Mouse (Mus musculus): Measurements from ENCODE around the gene B830017H08Rik. TPM values are rescaled to one million over a fixed set of nuclear protein-coding genes. Genes with fewer than 3 reads are reported as not detected.

The B830017H08Rik gene
- polyA plus RNA-seq, 1 experiment from 2014 or later, result not detected

DNA sequence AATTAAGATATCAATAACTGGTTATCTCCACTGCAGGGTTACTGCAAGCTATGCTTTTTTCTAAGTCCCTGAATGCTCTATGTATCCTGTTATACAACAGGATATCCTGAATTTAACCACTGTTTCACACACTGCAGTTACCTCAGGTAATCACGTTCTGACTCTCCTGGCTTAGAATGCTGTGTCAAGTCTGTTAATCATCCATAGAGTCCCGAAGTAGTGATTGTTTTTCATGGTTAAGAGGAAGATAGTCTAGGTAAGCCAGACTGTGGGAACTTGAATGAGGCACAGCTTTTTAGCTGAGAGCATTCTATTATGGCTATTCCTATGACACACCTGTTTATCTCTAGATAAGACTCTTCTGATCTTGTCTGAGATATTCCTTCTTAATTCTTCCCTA lies 32.4 kb downstream of the B830017H08Rik start:
- no peak overlapping the region for H3K27ac ChIP-seq (replicated peaks; ENCODE audit: low read depth, low read length)
- no peak overlapping the region for H3K4me2 ChIP-seq (ENCODE audit: low read depth, low read length)
- H3K36me3 ChIP-seq (replicated peaks; ENCODE audit: control insufficient read depth, insufficient read depth, low read depth, low read length), result no peaks in the 10 kb centered on the region; the same call in 1 of the 2 replicates
- WGBS, result 92% methylated on average over 2 of the region's 2 CpGs
- no peak overlapping the region for H3K4me3 ChIP-seq (ENCODE audit: low read depth, low read length)
- H3K27me3 ChIP-seq (ENCODE audit: control insufficient read depth, insufficient read depth, low read length), result no peaks in the 10 kb centered on the region
- DNase-seq (ENCODE audit: low spot score) (no peak), ATAC-seq (replicated peaks; ENCODE audit: insufficient number of reproducible peaks, low FRiP score, low TSS enrichment, low read depth) (no peak)
- H3K4me1 ChIP-seq (ENCODE audit: control insufficient read depth, insufficient read depth, low read length), result no peaks in the 10 kb centered on the region
- no peaks in the 10 kb centered on the region for H3K9me3 ChIP-seq (replicated peaks; ENCODE audit: control insufficient read depth, low read length)
- no peak overlapping the region for H3K9ac ChIP-seq (replicated peaks; ENCODE audit: low read length)

DNA sequence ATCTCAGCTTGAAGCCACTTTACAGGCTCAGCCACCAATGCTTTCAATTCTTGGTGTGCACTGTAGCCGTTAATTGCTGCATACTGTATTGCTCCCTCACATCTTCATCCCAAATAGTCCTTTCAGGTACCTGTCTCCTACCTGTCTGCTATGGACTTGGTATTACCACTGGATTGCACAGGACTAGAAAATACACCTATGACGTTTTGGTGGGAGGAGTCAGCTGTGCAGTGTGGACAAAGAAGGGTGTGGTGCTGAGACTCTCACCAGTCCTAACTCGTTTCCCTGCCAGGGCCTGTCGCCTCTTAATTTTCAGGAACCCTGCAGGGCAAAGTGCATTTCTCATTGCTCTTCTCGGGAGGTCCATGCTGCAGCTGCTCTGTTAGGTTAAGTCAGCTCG lies 32.8 kb downstream of the B830017H08Rik start:
- peak; percentile 9 for DNase-seq (ENCODE audit: low spot score)
- Histone ChIP-seq H3K9me3 (replicated peaks; ENCODE audit: control insufficient read depth, low read length) (no peaks in the 10 kb centered on the region), H3K27ac (replicated peaks; ENCODE audit: low read depth, low read length) (no peak overlapping the region), H3K4me3 (ENCODE audit: low read depth, low read length) (no peak overlapping the region), H3K4me2 (ENCODE audit: low read depth, low read length) (no peak overlapping the region), H3K27me3 (ENCODE audit: control insufficient read depth, insufficient read depth, low read length) (no peaks in the 10 kb centered on the region), H3K9ac (replicated peaks; ENCODE audit: low read length) (no peak overlapping the region), H3K36me3 (replicated peaks; ENCODE audit: control insufficient read depth, insufficient read depth, low read depth, low read length) (no peaks in the 10 kb centered on the region; the same call in 1 of the 2 replicates), H3K4me1 (ENCODE audit: control insufficient read depth, insufficient read depth, low read length) (no peaks in the 10 kb centered on the region)
- WGBS, result 79% methylated on average over 6 of the region's 6 CpGs
- ATAC-seq (replicated peaks; ENCODE audit: insufficient number of reproducible peaks, low FRiP score, low TSS enrichment, low read depth), result no peak

DNA sequence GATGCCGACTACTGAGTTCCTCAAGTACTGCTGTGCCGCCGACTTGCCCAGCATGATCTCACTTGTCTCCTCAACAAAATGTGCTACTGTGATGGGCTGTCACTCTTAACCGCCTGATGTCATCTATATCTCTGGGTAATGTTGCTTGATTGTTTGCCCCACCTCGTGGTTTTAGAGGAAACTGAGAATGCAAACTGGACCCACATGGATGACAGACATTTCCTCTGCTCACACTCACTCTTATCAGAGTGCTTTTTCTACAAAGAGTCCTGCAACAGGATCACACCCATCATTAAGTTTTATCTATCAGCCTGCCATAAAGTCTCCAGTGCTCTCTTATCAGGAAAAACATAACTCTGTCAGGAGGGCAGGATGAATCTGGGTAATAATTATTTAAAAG lies 38.3 kb downstream of the B830017H08Rik start:
- WGBS, result 85% methylated on average over 5 of the region's 5 CpGs
- Histone ChIP-seq H3K4me1 (ENCODE audit: control insufficient read depth, insufficient read depth, low read length) (no peaks in the 10 kb centered on the region), H3K4me2 (ENCODE audit: low read depth, low read length) (no peak overlapping the region), H3K27me3 (ENCODE audit: control insufficient read depth, insufficient read depth, low read length) (no peaks in the 10 kb centered on the region), H3K27ac (replicated peaks; ENCODE audit: low read depth, low read length) (no peak overlapping the region), H3K36me3 (replicated peaks; ENCODE audit: control insufficient read depth, insufficient read depth, low read depth, low read length) (peaks cover 4% of the 10 kb centered on the region), H3K4me3 (ENCODE audit: low read depth, low read length) (no peak overlapping the region), H3K9ac (replicated peaks; ENCODE audit: low read length) (no peak overlapping the region), H3K9me3 (replicated peaks; ENCODE audit: control insufficient read depth, low read length) (no peaks in the 10 kb centered on the region)
- DNase-seq (ENCODE audit: low spot score) (no peak), ATAC-seq (replicated peaks; ENCODE audit: insufficient number of reproducible peaks, low FRiP score, low TSS enrichment, low read depth) (no peak)

DNA sequence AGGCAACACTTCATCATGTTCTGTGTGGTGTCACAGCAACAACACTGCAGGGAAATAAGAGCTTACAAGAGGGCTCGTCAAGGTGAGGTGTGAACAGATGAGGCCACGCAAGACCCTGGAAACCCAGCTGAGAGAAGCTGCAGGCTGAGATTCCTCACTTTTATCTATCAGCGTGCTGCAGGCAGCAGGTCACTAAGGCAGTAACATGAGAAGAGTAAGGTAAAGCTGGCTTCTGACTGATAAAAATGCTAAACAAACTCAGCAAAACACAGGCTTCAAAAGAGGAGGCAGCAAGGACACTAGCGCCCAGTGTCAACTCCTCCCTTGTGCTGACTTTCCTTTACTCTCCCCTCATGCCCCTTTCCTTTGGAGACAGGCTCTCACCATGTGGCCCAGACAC lies 40.1 kb downstream of the B830017H08Rik start:
- WGBS, result 59% methylated on average over 4 of the region's 4 CpGs
- Histone ChIP-seq H3K27me3 (ENCODE audit: control insufficient read depth, insufficient read depth, low read length) (no peaks in the 10 kb centered on the region), H3K27ac (replicated peaks; ENCODE audit: low read depth, low read length) (no peak overlapping the region), H3K9ac (replicated peaks; ENCODE audit: low read length) (no peak overlapping the region), H3K9me3 (replicated peaks; ENCODE audit: control insufficient read depth, low read length) (no peaks in the 10 kb centered on the region), H3K4me1 (ENCODE audit: control insufficient read depth, insufficient read depth, low read length) (no peaks in the 10 kb centered on the region), H3K36me3 (replicated peaks; ENCODE audit: control insufficient read depth, insufficient read depth, low read depth, low read length) (peaks cover 4% of the 10 kb centered on the region), H3K4me2 (ENCODE audit: low read depth, low read length) (no peak overlapping the region), H3K4me3 (ENCODE audit: low read depth, low read length) (no peak overlapping the region)
- DNase-seq (ENCODE audit: low spot score) (no peak), ATAC-seq (replicated peaks; ENCODE audit: insufficient number of reproducible peaks, low FRiP score, low TSS enrichment, low read depth) (no peak)

DNA sequence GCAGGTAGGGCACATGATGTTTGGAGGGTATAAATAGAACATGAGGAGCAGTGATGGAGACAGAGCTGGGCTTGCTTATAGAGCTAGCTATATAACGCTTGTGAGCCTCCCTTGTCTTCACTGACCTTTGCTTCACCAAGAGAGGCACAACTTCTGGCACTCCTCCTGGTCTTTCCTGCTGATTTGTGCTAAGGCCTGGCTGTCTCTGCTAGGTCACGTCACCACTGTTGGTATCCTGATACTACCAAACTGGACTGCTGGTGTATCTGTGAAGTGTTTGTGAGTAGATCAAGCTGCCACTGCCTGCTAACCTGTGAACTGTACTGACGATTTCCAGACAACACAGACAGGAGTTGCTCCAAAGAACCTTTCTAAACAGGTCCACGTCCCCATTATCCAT lies 42.3 kb downstream of the B830017H08Rik start:
- WGBS, result 85% methylated on average over 4 of the region's 4 CpGs

DNA sequence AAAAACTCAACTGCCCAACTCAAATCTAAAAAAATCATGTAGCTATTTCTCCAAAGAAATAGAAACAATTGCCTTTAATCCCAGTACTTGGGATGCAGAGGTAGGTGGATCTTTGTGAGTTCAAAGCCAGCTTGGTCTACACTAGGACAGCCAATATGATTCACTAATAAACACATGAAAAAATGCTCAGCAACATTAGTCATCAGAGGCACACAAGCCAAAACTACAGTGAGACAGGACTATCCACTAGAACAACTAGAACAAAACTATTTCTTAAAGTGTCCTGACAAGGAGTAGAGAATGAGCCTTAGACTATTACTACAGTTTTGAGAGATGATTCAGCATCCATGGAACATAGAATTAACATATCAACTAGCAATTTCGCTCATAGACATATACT lies 43.2 kb downstream of the B830017H08Rik start:
- Histone ChIP-seq H3K9me3 (replicated peaks; ENCODE audit: control insufficient read depth, low read length) (no peaks in the 10 kb centered on the region), H3K4me2 (ENCODE audit: low read depth, low read length) (no peak overlapping the region), H3K4me1 (ENCODE audit: control insufficient read depth, insufficient read depth, low read length) (no peaks in the 10 kb centered on the region), H3K4me3 (ENCODE audit: low read depth, low read length) (no peak overlapping the region), H3K27me3 (ENCODE audit: control insufficient read depth, insufficient read depth, low read length) (no peaks in the 10 kb centered on the region), H3K27ac (replicated peaks; ENCODE audit: low read depth, low read length) (no peak overlapping the region), H3K36me3 (replicated peaks; ENCODE audit: control insufficient read depth, insufficient read depth, low read depth, low read length) (peaks cover 4% of the 10 kb centered on the region), H3K9ac (replicated peaks; ENCODE audit: low read length) (no peak overlapping the region)
- ATAC-seq (replicated peaks; ENCODE audit: insufficient number of reproducible peaks, low FRiP score, low TSS enrichment, low read depth), result no peak
- no peak for DNase-seq (ENCODE audit: low spot score)
- WGBS, result 89% methylated on average over 1 of the region's 1 CpGs

More for the DNA sequence above, 42.3 kb downstream of the B830017H08Rik start:
- Histone ChIP-seq H3K27ac (replicated peaks; ENCODE audit: low read depth, low read length) (no peak overlapping the region), H3K9me3 (replicated peaks; ENCODE audit: control insufficient read depth, low read length) (no peaks in the 10 kb centered on the region), H3K4me2 (ENCODE audit: low read depth, low read length) (no peak overlapping the region), H3K4me1 (ENCODE audit: control insufficient read depth, insufficient read depth, low read length) (no peaks in the 10 kb centered on the region), H3K27me3 (ENCODE audit: control insufficient read depth, insufficient read depth, low read length) (no peaks in the 10 kb centered on the region), H3K9ac (replicated peaks; ENCODE audit: low read length) (no peak overlapping the region), H3K4me3 (ENCODE audit: low read depth, low read length) (no peak overlapping the region), H3K36me3 (replicated peaks; ENCODE audit: control insufficient read depth, insufficient read depth, low read depth, low read length) (peaks cover 4% of the 10 kb centered on the region)
- DNase-seq (ENCODE audit: low spot score) (no peak), ATAC-seq (replicated peaks; ENCODE audit: insufficient number of reproducible peaks, low FRiP score, low TSS enrichment, low read depth) (no peak)

DNA sequence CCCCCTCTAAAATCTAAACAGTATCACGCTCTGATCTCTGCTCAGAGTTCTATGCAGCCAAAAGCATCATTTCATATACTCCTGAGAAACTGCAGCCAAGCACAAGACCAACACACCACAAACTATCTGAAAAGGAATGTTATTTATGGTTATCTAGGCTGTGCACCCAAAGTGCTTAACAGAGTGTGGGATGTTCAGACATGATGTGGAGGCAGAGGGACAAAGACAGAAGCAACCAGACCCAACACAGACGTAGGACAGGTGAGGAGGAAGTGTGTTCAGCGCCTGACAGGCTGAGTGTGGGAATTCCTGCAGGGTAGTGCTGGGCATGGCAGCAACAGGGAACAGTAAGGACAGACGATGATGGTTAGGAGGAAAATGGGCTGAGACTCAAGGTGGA lies 46.6 kb downstream of the B830017H08Rik start:
- no peaks in the 10 kb centered on the region for H3K9me3 ChIP-seq (replicated peaks; ENCODE audit: control insufficient read depth, low read length)
- no peak overlapping the region for H3K4me3 ChIP-seq (ENCODE audit: low read depth, low read length)
- H3K36me3 ChIP-seq (replicated peaks; ENCODE audit: control insufficient read depth, insufficient read depth, low read depth, low read length), result no peaks in the 10 kb centered on the region; the same call in 1 of the 2 replicates
- ATAC-seq (replicated peaks; ENCODE audit: insufficient number of reproducible peaks, low FRiP score, low TSS enrichment, low read depth) (no peak), DNase-seq (ENCODE audit: low spot score) (no peak)
- no peak overlapping the region for H3K27ac ChIP-seq (replicated peaks; ENCODE audit: low read depth, low read length)
- H3K4me2 ChIP-seq (ENCODE audit: low read depth, low read length), result no peak overlapping the region
- WGBS, result 87% methylated on average over 4 of the region's 4 CpGs
- H3K4me1 ChIP-seq (ENCODE audit: control insufficient read depth, insufficient read depth, low read length), result no peaks in the 10 kb centered on the region
- H3K27me3 ChIP-seq (ENCODE audit: control insufficient read depth, insufficient read depth, low read length), result no peaks in the 10 kb centered on the region
- H3K9ac ChIP-seq (replicated peaks; ENCODE audit: low read length), result no peak overlapping the region

DNA sequence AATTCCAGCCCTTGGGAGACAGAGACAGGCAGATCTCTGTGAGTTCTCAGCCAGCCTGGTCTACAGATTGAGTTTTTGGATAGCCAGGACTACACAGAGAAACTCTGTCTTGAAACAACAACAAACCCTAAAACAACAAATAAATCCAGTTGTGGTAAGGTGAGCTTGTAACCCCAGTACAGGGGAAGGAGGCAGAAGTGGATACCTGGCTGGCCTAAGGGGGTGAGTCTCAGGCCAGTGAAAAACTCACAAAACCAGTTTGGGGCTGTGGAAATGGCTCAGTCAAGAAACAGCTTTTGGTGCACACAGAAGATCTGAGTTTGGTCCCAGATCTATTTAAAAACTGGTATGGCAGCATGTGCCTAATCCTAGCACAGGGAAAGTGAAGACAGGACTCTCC lies 49.3 kb downstream of the B830017H08Rik start:
- Histone ChIP-seq H3K27ac (replicated peaks; ENCODE audit: low read depth, low read length) (no peak overlapping the region), H3K9me3 (replicated peaks; ENCODE audit: control insufficient read depth, low read length) (no peaks in the 10 kb centered on the region), H3K4me3 (ENCODE audit: low read depth, low read length) (no peak overlapping the region), H3K4me2 (ENCODE audit: low read depth, low read length) (no peak overlapping the region), H3K4me1 (ENCODE audit: control insufficient read depth, insufficient read depth, low read length) (no peaks in the 10 kb centered on the region), H3K9ac (replicated peaks; ENCODE audit: low read length) (no peak overlapping the region), H3K36me3 (replicated peaks; ENCODE audit: control insufficient read depth, insufficient read depth, low read depth, low read length) (no peaks in the 10 kb centered on the region; the same call in 1 of the 2 replicates), H3K27me3 (ENCODE audit: control insufficient read depth, insufficient read depth, low read length) (no peaks in the 10 kb centered on the region)
- ATAC-seq (replicated peaks; ENCODE audit: insufficient number of reproducible peaks, low FRiP score, low TSS enrichment, low read depth) (no peak), DNase-seq (ENCODE audit: low spot score) (no peak)
